Mouse (Mus musculus): ENCODE results near the gene Fat4.

Fat4 gene

GRCm38 (mm10) chr3:38907676-38908425 is 21.1 kb downstream of the Fat4 start:
- no peak for DNase-seq (ENCODE audit: low spot score)

GRCm38 (mm10) chr3:38908426-38909111 is 21.8 kb downstream of the Fat4 start:
- DNase-seq (ENCODE audit: low spot score): no peak

- DNase-seq (ENCODE audit: low spot score): no peak
Measured at GRCm38 (mm10) chr3:38912768-38913487, 26.2 kb downstream of the Fat4 start.

- no peak for DNase-seq (ENCODE audit: low spot score)
Measured at GRCm38 (mm10) chr3:38913488-38914105, 26.9 kb downstream of the Fat4 start.

GRCm38 (mm10) chr3:38918926-38919325 is 32.2 kb downstream of the Fat4 start:
- no peak for DNase-seq (ENCODE audit: low spot score)

GRCm38 (mm10) chr3:38921031-38921430 is 34.3 kb downstream of the Fat4 start:
- DNase-seq (ENCODE audit: low spot score): no peak

- no peak for DNase-seq (ENCODE audit: low spot score)
Measured at GRCm38 (mm10) chr3:38923251-38923686, 36.5 kb downstream of the Fat4 start.

- DNase-seq (ENCODE audit: low spot score): no peak
Measured at GRCm38 (mm10) chr3:38928076-38928686, 41.4 kb downstream of the Fat4 start.

- no peak for DNase-seq (ENCODE audit: low spot score)
Measured at GRCm38 (mm10) chr3:38928751-38929150, 42.0 kb downstream of the Fat4 start.

- peak; percentile 22 for DNase-seq (ENCODE audit: low spot score)
Measured at GRCm38 (mm10) chr3:38934780-38935179, 48.0 kb downstream of the Fat4 start.

- no peak for DNase-seq (ENCODE audit: low spot score)
Measured at GRCm38 (mm10) chr3:38936485-38936884, 49.7 kb downstream of the Fat4 start.

GRCm38 (mm10) chr3:38937159-38937558 is 50.4 kb downstream of the Fat4 start:
- DNase-seq (ENCODE audit: low spot score): no peak

GRCm38 (mm10) chr3:38938136-38938535 is 51.4 kb downstream of the Fat4 start:
- no peak for DNase-seq (ENCODE audit: low spot score)

GRCm38 (mm10) chr3:38939573-38939972 is 52.8 kb downstream of the Fat4 start:
- DNase-seq (ENCODE audit: low spot score): no peak

GRCm38 (mm10) chr3:38940327-38940726 is 53.6 kb downstream of the Fat4 start:
- DNase-seq (ENCODE audit: low spot score): no peak

GRCm38 (mm10) chr3:38945157-38945556 is 58.4 kb downstream of the Fat4 start:
- DNase-seq (ENCODE audit: low spot score): no peak

GRCm38 (mm10) chr3:38947706-38948105 is 61.0 kb downstream of the Fat4 start:
- no peak for DNase-seq (ENCODE audit: low spot score)

- DNase-seq (ENCODE audit: low spot score): no peak
Measured at GRCm38 (mm10) chr3:38952602-38953001, 65.9 kb downstream of the Fat4 start.

- no peak for DNase-seq (ENCODE audit: low spot score)
Measured at GRCm38 (mm10) chr3:38954196-38954595, 67.5 kb downstream of the Fat4 start.

GRCm38 (mm10) chr3:38956012-38956648 is 69.4 kb downstream of the Fat4 start:
- no peak for DNase-seq (ENCODE audit: low spot score)

GRCm38 (mm10) chr3:38957186-38957585 is 70.4 kb downstream of the Fat4 start:
- DNase-seq (ENCODE audit: low spot score): no peak
